Mouse (Mus musculus): Measurements from ENCODE around the gene Gm21876. TPM values are rescaled to one million over a fixed set of nuclear protein-coding genes. Genes with fewer than 3 reads are reported as not detected.
"Not testable (repeated sequence)": the region's sequence is repeated elsewhere in the genome, so short reads cannot be mapped to it uniquely, and the experiment has no call there.

The Gm21876 gene
- polyA plus RNA-seq (2016; fragmentation: Nextera tagmentation; extraction: Ambion mirVana): not detected in 2 replicates

- Histone ChIP-seq H3K9me3 (no peaks in the 10 kb centered on the region), H3K27ac (replicated peaks) (no peak within 1 kb of the TSS), H3K36me3 (replicated peaks) (no peaks in the 10 kb centered on the region), H3K4me3 (no peak within 1 kb of the TSS), H3K27me3 (replicated peaks; ENCODE audit: low read depth, poor library complexity, severe bottlenecking) (no peaks in the 10 kb centered on the region), H3K4me1 (no peaks in the 10 kb centered on the region)
- WGBS: 81% methylated on average over 3 of the region's 3 CpGs
- DNase-seq (ENCODE audit: low spot score): no peak
Measured at GRCm38 (mm10) chrX:21175553-21175952, at the start of gene Gm21876. Gm21876 (minus strand) TSS chrX:21175653.

DNA sequence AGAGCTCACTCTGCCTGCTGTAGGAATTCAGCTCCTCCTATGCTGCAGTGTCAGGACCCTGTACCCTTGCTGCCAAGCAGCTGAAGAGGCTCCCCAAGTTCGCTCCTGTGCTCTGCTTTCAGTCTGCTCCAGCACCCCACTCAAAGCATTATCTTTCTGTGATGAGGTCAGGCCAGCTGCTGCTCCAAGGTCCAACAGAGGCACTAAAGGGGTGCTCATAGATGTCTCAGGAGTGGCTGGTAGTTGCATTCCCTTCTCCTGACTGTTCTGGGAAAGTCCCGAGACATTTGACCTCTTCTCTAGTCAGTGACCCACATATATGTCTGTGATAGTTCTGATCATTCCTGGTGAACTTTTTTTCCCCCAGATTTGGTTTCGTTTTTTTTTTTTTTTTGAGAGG is 45.0 kb upstream of the Gm21876 start:
- DNase-seq (ENCODE audit: low spot score): no peak
- WGBS: 68% methylated on average over 3 of the region's 3 CpGs
- Histone ChIP-seq H3K9me3 (0 out of 2 replicates have a peak, but pooled peaks cover 3% of the 10 kb centered on the region), H3K4me1 (no peaks in the 10 kb centered on the region), H3K27ac (replicated peaks) (no peak overlapping the region), H3K36me3 (replicated peaks) (no peaks in the 10 kb centered on the region), H3K27me3 (replicated peaks; ENCODE audit: low read depth, poor library complexity, severe bottlenecking) (no peaks in the 10 kb centered on the region), H3K4me3 (no peak overlapping the region)

DNA sequence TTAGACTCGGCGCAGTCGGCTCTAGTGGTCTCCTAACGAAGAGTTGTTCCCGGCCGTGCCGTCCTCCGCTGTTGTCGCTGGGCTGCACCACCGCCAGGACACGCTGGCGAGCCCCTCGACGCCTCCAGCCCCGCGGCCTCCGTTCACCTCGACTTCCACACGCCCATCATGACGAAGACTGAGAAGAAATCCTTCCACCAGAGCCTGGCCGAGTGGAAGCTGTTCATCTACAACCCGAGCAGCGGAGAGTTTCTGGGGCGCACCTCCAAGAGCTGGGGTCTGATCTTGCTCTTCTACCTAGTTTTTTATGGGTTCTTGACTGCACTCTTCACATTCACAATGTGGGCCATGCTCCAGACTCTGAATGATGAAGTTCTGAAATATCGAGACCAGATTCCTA is 28.8 kb downstream of the Gm21876 start:
- 88% methylated on average over 25 of the region's 25 CpGs for WGBS
- not testable (repeated sequence) for H3K9me3 ChIP-seq; H3K4me1 ChIP-seq; DNase-seq (ENCODE audit: low spot score); H3K4me3 ChIP-seq; H3K27ac ChIP-seq (replicated peaks); H3K36me3 ChIP-seq (replicated peaks); H3K27me3 ChIP-seq (replicated peaks; ENCODE audit: low read depth, poor library complexity, severe bottlenecking)

Other genes with a start within 250 kb of the Gm21876 start
- 2.8 and 3.7 TPM in 2 replicates for gene Cfp, start 244.1 kb downstream of the Gm21876 start, polyA plus RNA-seq (2016; fragmentation: Nextera tagmentation; extraction: Ambion mirVana)
- 13.1 and 14.0 TPM in 2 replicates for gene Elk1, start 225.0 kb downstream of the Gm21876 start, polyA plus RNA-seq (2016; fragmentation: Nextera tagmentation; extraction: Ambion mirVana)
- gene Uxt, start 213.6 kb downstream of the Gm21876 start, polyA plus RNA-seq (2016; fragmentation: Nextera tagmentation; extraction: Ambion mirVana): 67.6 and 69.7 TPM in 2 replicates
- gene Zfp182, start 113.3 kb downstream of the Gm21876 start, polyA plus RNA-seq (2016; fragmentation: Nextera tagmentation; extraction: Ambion mirVana): 5.3 and 5.6 TPM in 2 replicates
- gene Spaca5, start 107.2 kb downstream of the Gm21876 start, polyA plus RNA-seq (2016; fragmentation: Nextera tagmentation; extraction: Ambion mirVana): not detected in 2 replicates
- 1.5 and 1.9 TPM in 2 replicates for gene Zfp300, start 86.1 kb downstream of the Gm21876 start, polyA plus RNA-seq (2016; fragmentation: Nextera tagmentation; extraction: Ambion mirVana)
- gene Ssxa1, start 59.8 kb downstream of the Gm21876 start, polyA plus RNA-seq (2016; fragmentation: Nextera tagmentation; extraction: Ambion mirVana): not detected in 2 replicates

Data from embryonic facial prominence, embryonic 10.5 days (tissue).